Mouse (Mus musculus): ENCODE results near the gene Klhl23.

DNA sequence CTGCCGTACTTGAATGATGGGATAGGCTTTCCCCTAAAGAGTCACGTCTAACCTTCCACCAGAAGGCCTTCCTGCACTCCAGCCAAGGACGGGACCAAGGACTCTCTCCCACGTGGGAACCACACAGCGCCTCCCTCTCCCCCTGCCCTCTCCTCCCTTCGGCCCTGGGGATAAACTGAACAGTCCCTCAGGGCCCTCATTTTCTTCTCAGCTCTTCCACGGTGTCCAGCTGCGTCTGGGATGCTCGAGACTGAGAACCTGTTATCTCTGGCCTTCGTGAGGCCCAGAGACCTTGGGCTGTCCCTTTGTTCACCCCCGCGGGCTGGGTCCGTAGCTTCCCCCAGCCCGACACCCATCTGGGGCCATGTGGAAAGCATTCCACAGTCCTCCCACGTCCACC, 11.6 kb upstream of the Klhl23 start:
- TF ChIP-seq EP300 (IDR thresholded peaks at IDR 0.05; ENCODE audit: low read depth) (no peak), CTCF (IDR thresholded peaks at IDR 0.05; ENCODE audit: low read depth) (no peak)
